Mouse (Mus musculus): ENCODE measurements around the gene Rnf26.

Rnf26 gene

GRCm38 (mm10) chr9:44093612-44094503, 19.5 kb downstream of the Rnf26 start:
- DNase-seq (ENCODE audit: low spot score in 2 of 2) = peak; percentile 73 to 86

- DNase-seq (ENCODE audit: low spot score in 2 of 2) = no peak
Observed at GRCm38 (mm10) chr9:44088877-44089608, 24.3 kb downstream of the Rnf26 start.

- DNase-seq (ENCODE audit: low spot score in 2 of 2) = no peak
Observed at GRCm38 (mm10) chr9:44087761-44088455, 25.4 kb downstream of the Rnf26 start.

- DNase-seq (ENCODE audit: low spot score in 2 of 2) = no peak
Observed at GRCm38 (mm10) chr9:44086960-44087359, 26.4 kb downstream of the Rnf26 start.

- no peak for DNase-seq (ENCODE audit: low spot score in 2 of 2)
Observed at GRCm38 (mm10) chr9:44085741-44086665, 27.3 kb downstream of the Rnf26 start.

GRCm38 (mm10) chr9:44085276-44085675, 28.0 kb downstream of the Rnf26 start:
- DNase-seq (ENCODE audit: low spot score in 2 of 2) = no peak

- DNase-seq (ENCODE audit: low spot score in 2 of 2) = peak; percentile 87 to 91
Observed at GRCm38 (mm10) chr9:44084659-44085229, 28.6 kb downstream of the Rnf26 start.

GRCm38 (mm10) chr9:44084236-44084635, 29.1 kb downstream of the Rnf26 start:
- no peak for DNase-seq (ENCODE audit: low spot score in 2 of 2)

GRCm38 (mm10) chr9:44083392-44084121, 29.8 kb downstream of the Rnf26 start:
- DNase-seq (ENCODE audit: low spot score in 2 of 2) = no peak

GRCm38 (mm10) chr9:44082266-44082665, 31.1 kb downstream of the Rnf26 start:
- DNase-seq (ENCODE audit: low spot score in 2 of 2) = no peak

GRCm38 (mm10) chr9:44081581-44081980, 31.7 kb downstream of the Rnf26 start:
- DNase-seq (ENCODE audit: low spot score in 2 of 2) = no peak

GRCm38 (mm10) chr9:44080953-44081352, 32.4 kb downstream of the Rnf26 start:
- no peak for DNase-seq (ENCODE audit: low spot score in 2 of 2)

- DNase-seq (ENCODE audit: low spot score in 2 of 2) = no peak
Observed at GRCm38 (mm10) chr9:44079997-44080780, 33.1 kb downstream of the Rnf26 start.

- DNase-seq (ENCODE audit: low spot score in 2 of 2) = peak; percentile 80 to 86
Observed at GRCm38 (mm10) chr9:44078955-44079756, 34.2 kb downstream of the Rnf26 start.

- DNase-seq (ENCODE audit: low spot score in 2 of 2) = no peak
Observed at GRCm38 (mm10) chr9:44078136-44078797, 35.0 kb downstream of the Rnf26 start.

GRCm38 (mm10) chr9:44077266-44077910, 35.9 kb downstream of the Rnf26 start:
- no peak for DNase-seq (ENCODE audit: low spot score in 2 of 2)

GRCm38 (mm10) chr9:44076764-44077120, 36.6 kb downstream of the Rnf26 start:
- peak in 1 of 2 experiments; percentile 60 for DNase-seq (ENCODE audit: low spot score in 2 of 2)
